In the genomic region with DNA sequence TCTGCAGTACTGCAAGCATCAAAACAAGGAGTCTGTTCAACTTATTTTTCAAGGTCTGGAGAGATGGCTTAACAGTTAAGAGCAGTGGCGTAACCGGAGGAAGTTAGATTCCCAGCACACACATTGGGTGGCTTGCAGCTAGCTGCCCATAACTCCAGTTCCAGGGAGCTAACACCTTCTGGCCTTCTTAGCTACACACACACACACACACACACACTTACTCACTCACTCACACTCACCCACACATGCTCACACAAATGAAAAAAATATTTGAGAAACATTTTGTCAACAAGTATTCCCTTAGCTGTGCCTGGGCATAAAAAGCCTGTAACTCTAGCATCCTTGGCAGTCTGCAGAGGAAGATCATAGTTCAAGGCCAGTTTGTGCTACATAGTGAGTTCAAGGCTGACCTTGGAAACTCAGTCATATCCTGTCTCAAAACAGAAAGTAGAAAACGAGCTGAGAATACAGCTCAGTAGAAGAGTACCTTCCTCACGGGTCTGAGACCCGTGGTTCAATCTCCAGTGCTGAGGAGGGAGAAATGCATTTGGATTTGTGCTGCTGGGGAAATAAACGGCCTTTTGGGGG, we compare ENCODE assay signal across 25 mouse cellular contexts. TPM values are rescaled to one million over a fixed set of nuclear protein-coding genes. Genes with fewer than 3 reads are reported as not detected.
DNase-seq lines count a peak whose midpoint lies in the region; ATAC-seq and TF ChIP-seq lines count a peak whose summit lies in the region.
"Had no signal": no experiment of that assay in that cellular context is flagged by ENCODE, and none has a peak within 500 bp of the region (broad histone marks: within the 10 kb centered on the region; RNA-seq: fewer than 3 reads in every experiment).

No protein-coding gene starts in this region.

- TF ChIP-seq EP300 in stomach, postnatal 0 days (optimal IDR thresholded peaks at IDR 0.05), result no peak

- H3K36me3 ChIP-seq in stomach, postnatal 0 days (ENCODE audit: control insufficient read depth, insufficient read depth, low read length), result no peaks in the 10 kb centered on the region
- no peaks in the 10 kb centered on the region for H3K36me3 ChIP-seq in kidney, adult 2 months (ENCODE audit: control insufficient read depth, insufficient read depth, low read length)
- H3K36me3 ChIP-seq: forebrain, embryonic 10.5 days; G1E; hindbrain, embryonic 15.5 days; limb, embryonic 10.5 days had no signal

- WGBS in stomach, postnatal 0 days, result 79% methylated on average over 6 of the region's 6 CpGs
- 65% methylated on average over 6 of the region's 6 CpGs for WGBS in kidney, adult 2 months

- TF ChIP-seq CTCF in stomach, postnatal 0 days (IDR thresholded peaks at IDR 0.05; ENCODE audit: low read depth), result no peak
- TF ChIP-seq CTCF in kidney, adult 2 months (conservative IDR thresholded peaks at IDR 0.05; ENCODE audit: insufficient read depth, insufficient read length, low read depth, low read length), result no peak

- H3K9ac ChIP-seq in stomach, postnatal 0 days (ENCODE audit: low read length), result no peak overlapping the region
- H3K9ac ChIP-seq: hindbrain, embryonic 15.5 days; lung, embryonic 14.5 days had no signal

- no peaks in the 10 kb centered on the region for H3K4me1 ChIP-seq in stomach, postnatal 0 days (replicated peaks; ENCODE audit: control insufficient read depth, insufficient read depth)
- H3K4me1 ChIP-seq in kidney, adult 2 months (ENCODE audit: control insufficient read depth, insufficient read depth, low read length), result peaks cover 20% of the 10 kb centered on the region

- no peaks in the 10 kb centered on the region for H3K9me3 ChIP-seq in stomach, postnatal 0 days (ENCODE audit: control insufficient read depth, low read length)
- H3K9me3 ChIP-seq: forebrain, embryonic 10.5 days; G1E; hindbrain, embryonic 15.5 days; limb, embryonic 10.5 days had no signal

- H3K27me3 ChIP-seq in stomach, postnatal 0 days (ENCODE audit: control insufficient read depth, insufficient read depth, low read length), result no peaks in the 10 kb centered on the region
- H3K27me3 ChIP-seq in kidney, adult 2 months (replicated peaks; ENCODE audit: control insufficient read depth, insufficient read depth, low read length), result no peaks in the 10 kb centered on the region
- H3K27me3 ChIP-seq: hindbrain, embryonic 15.5 days had no signal

- no peak for ATAC-seq in stomach, postnatal 0 days (ENCODE audit: low FRiP score, low TSS enrichment)
- ATAC-seq: intestine, postnatal 0 days had no signal

- no peak overlapping the region for H3K4me3 ChIP-seq in stomach, postnatal 0 days (ENCODE audit: low read depth, low read length)
- H3K4me3 ChIP-seq in kidney, adult 2 months (ENCODE audit: insufficient read depth, low read depth, low read length), result no peak overlapping the region
- H3K4me3 ChIP-seq: forebrain, embryonic 10.5 days; hindbrain, embryonic 15.5 days; left cerebral cortex, adult 2 months; limb, embryonic 10.5 days; myocyte had no signal

- peak overlapping the region; percentile 35; the same call in 1 of the 2 replicates for H3K27ac ChIP-seq in stomach, postnatal 0 days (replicated peaks)
- H3K27ac ChIP-seq in kidney, adult 2 months (ENCODE audit: insufficient read depth, low read depth, low read length), result no peak overlapping the region
- H3K27ac ChIP-seq: forebrain, embryonic 10.5 days; kidney, postnatal 0 days; limb, embryonic 10.5 days had no signal

- TF ChIP-seq POLR2A in kidney, adult 2 months (IDR thresholded peaks at IDR 0.05; ENCODE audit: low read depth, low read length), result no peak

- no peak overlapping the region for H3K4me2 ChIP-seq in stomach, postnatal 0 days (replicated peaks; ENCODE audit: low read depth)
- H3K4me2 ChIP-seq: heart, embryonic 11.5 days; hindbrain, embryonic 15.5 days; liver, embryonic 11.5 days; lung, embryonic 14.5 days had no signal

- DNase-seq in adrenal gland, adult 8-10 months, result peak; percentile 50
- DNase-seq in adrenal gland, postnatal 4 days (ENCODE audit: low spot score in 2 of 2), result no peak
- peak; percentile 12 for DNase-seq in CD4-positive helper T cell, adult 2 months (ENCODE audit: low read depth, low spot score)
- peak; percentile 59 for DNase-seq in adrenal gland, postnatal 36 days
- no peak for DNase-seq in stomach, postnatal 0 days (ENCODE audit: low spot score)
- no peak for DNase-seq in kidney, adult 2 months
- no peak for DNase-seq in cerebellum, adult 11-12 months
- no peak for DNase-seq in layer of hippocampus, adult 9-11 months
- DNase-seq: B cell, adult 2 months; cerebellum, adult 2 months; gastrocnemius, postnatal 14 days; heart, postnatal 14 days; lung, embryonic 14.5 days; lung, postnatal 4 days; midbrain, embryonic 14.5 days had no signal

RNA-seq across cellular contexts. Expression of gene Endou, which starts 5.8 kb away (rescaled TPM):
- total RNA-seq in adrenal gland, adult 8-10 months (2022), result 1 to 10 TPM in 1 of 4 experiments, under 1 TPM in 3; 0.35 to 1.2 (median 0.75) TPM
- total RNA-seq in adrenal gland, postnatal 4 days (2021), result 1 to 10 TPM in 1 of 2 experiments, under 1 TPM in 1; 0.95 to 1.1 TPM
- under 1 TPM; 0.66 to 0.70 TPM for total RNA-seq in adrenal gland, postnatal 36 days (2021)
- 37.0 and 38.3 TPM in 2 replicates for polyA plus RNA-seq in stomach, postnatal 0 days (2015; fragmentation: Nextera tagmentation; extraction: Ambion mirVana)
- polyA plus RNA-seq in kidney, adult 2 months (2012; rRNA removed), result 2.4 and 2.9 TPM in 2 replicates
- polyA plus RNA-seq: G1E; heart, embryonic 11.5 days; liver, embryonic 11.5 days; lung, embryonic 14.5 days had no signal

RNA-seq across cellular contexts. Expression of gene Rpap3, which starts 19.7 kb away (rescaled TPM):
- 10 to 100 TPM; 17.9 to 29.7 (median 26.3) TPM for total RNA-seq in adrenal gland, adult 8-10 months (2022)
- 10 to 100 TPM; 25.6 to 26.9 TPM for total RNA-seq in adrenal gland, postnatal 4 days (2021)
- total RNA-seq in adrenal gland, postnatal 36 days (2021), result 10 to 100 TPM; 19.5 to 20.5 TPM
- polyA plus RNA-seq in stomach, postnatal 0 days (2015; fragmentation: Nextera tagmentation; extraction: Ambion mirVana), result 13.3 and 13.9 TPM in 2 replicates
- polyA plus RNA-seq in kidney, adult 2 months (2012; rRNA removed), result 4.9 and 6.9 TPM in 2 replicates

RNA-seq across cellular contexts. Expression of gene Rapgef3, which starts 42.5 kb away (rescaled TPM):
- total RNA-seq in adrenal gland, adult 8-10 months (2022), result 10 to 100 TPM; 12.2 to 39.5 (median 25.7) TPM
- 10 to 100 TPM; 19.2 to 27.9 TPM for total RNA-seq in adrenal gland, postnatal 4 days (2021)
- total RNA-seq in adrenal gland, postnatal 36 days (2021), result 10 to 100 TPM; 15.0 to 20.8 TPM
- 3.2 and 4.2 TPM in 2 replicates for polyA plus RNA-seq in stomach, postnatal 0 days (2015; fragmentation: Nextera tagmentation; extraction: Ambion mirVana)
- 136 and 184 TPM in 2 replicates for polyA plus RNA-seq in kidney, adult 2 months (2012; rRNA removed)

RNA-seq across cellular contexts. Expression of gene Slc48a1, which starts 53.0 kb away (rescaled TPM):
- 100 to 1,000 TPM; 120 to 216 (median 160) TPM for total RNA-seq in adrenal gland, adult 8-10 months (2022)
- total RNA-seq in adrenal gland, postnatal 4 days (2021), result 10 to 100 TPM; 83.0 to 91.7 TPM
- total RNA-seq in adrenal gland, postnatal 36 days (2021), result 100 to 1,000 TPM; 107 to 130 TPM
- polyA plus RNA-seq in stomach, postnatal 0 days (2015; fragmentation: Nextera tagmentation; extraction: Ambion mirVana), result 36.7 and 40.7 TPM in 2 replicates
- 182 and 203 TPM in 2 replicates for polyA plus RNA-seq in kidney, adult 2 months (2012; rRNA removed)

Comparison
In these comparisons a context has a peak if more than half of its experiments do, and no peak if none do; other contexts are left out.
1. DNase-seq: peak in adrenal gland, adult 8-10 months (single experiment), CD4-positive helper T cell, adult 2 months (single experiment) and adrenal gland, postnatal 36 days (2 of 2); none in adrenal gland, postnatal 4 days (0 of 2), stomach, postnatal 0 days (single experiment), kidney, adult 2 months (single experiment), cerebellum, adult 11-12 months (single experiment) and layer of hippocampus, adult 9-11 months (single experiment).